Mouse (Mus musculus): ENCODE results near the gene Pex6.
"Not testable (repeated sequence)": the region's sequence is repeated elsewhere in the genome, so short reads cannot be mapped to it uniquely, and the experiment has no call there.

The Pex6 gene

DNA sequence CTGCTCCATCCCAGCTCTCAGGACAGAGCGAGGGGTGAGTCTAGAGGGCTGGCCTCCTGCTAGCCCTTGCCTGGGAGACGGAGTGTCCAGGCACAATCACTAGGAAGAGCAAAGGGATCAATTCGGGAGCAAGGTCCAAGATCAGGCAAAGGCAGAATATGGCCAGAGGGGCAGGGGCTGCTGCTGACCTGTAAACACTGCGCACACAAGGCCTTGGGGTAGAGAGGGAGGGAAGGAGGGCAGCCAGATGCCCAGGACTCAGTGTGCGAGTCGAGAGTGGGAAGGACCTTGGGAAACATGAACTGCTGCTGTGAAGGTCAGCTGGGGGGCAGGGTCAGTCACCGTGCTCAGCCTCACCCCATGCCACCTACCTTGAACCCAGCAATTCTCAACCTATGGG, 24.0 kb downstream of the Pex6 start:
- DNase-seq (ENCODE audit: low spot score in 2 of 2), result no peak

DNA sequence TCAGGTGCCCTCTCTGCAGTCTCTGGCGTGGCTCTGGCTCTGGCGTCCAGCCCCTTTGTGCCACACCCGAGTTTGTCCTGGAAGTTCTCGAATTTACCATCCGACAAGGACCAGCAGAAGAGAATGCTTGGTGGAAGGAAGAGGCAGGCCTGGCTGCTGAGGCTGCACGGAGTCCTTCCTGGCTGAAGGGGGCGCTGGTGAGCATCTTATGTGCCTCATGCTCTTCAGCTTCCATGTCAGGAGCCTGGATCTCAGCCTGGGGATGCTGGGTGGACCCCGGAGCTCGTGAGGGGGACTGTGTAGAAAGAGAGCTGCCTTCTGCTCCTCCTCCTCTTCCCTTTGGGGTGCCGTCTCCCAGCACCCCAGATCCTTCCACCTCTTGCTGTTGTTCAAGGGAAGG, 24.9 kb downstream of the Pex6 start:
- peak; percentile 39 to 82 for DNase-seq (ENCODE audit: low spot score in 2 of 2)

DNA sequence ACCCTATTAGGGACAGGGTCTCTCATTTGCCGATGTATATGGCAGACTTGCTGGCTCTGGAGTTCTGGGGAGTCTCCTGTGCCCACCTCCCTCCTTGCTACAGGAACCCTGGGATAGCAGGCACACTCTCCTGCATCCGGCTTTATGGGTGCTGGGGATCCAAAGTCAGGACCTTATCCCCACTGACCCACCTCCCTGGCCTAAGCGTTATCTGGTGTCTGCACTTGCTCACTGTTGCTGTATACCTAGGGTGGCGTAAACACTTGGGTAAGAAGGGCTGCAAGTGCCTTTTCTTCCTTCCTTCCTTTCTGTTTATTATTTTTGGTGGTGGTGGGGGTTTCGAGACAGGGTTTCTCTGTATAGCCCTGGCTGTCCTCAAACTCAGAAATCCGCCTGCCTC, 30.0 kb downstream of the Pex6 start:
- no peak for DNase-seq (ENCODE audit: low spot score in 2 of 2)

DNA sequence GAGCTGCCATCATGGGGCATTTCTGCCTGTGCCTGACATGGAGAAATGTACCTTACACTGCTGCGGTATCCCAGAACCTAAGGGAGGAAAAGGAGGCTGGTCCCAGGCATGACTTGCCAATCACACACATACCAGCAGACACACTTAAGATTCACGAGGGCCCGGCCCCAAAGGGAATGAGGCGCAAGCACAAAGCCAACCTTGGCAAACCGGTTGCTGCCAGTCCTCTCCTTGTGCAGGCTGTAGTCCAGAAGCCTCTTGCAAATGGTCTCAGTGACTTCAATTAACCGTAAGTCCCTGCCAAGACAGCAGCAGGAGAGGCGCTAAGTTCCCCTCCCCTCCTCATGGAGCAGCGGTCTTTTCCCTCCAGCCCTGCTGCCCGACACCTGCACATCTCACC, 31.7 kb downstream of the Pex6 start:
- no peak for DNase-seq (ENCODE audit: low spot score in 2 of 2)

DNA sequence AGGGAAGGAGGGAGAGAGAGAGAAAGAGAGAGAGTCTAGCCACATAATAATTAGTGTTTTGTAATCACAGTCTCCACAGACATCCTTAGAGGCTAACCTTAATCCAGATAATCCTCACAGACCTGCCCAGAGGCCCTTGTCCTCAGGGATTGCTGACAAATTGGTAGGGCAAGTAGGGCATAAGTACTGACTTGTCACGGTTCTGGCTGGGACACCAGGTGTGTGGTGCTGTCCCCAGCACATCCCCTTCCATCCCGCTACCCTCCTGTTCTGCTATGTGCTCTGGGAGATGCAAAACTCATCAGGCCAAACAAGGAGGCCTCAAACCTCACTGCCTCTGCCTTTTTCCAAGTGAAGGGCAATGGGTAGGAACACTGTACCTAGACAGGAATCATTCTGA, 34.2 kb downstream of the Pex6 start:
- DNase-seq (ENCODE audit: low spot score in 2 of 2), result no peak

DNA sequence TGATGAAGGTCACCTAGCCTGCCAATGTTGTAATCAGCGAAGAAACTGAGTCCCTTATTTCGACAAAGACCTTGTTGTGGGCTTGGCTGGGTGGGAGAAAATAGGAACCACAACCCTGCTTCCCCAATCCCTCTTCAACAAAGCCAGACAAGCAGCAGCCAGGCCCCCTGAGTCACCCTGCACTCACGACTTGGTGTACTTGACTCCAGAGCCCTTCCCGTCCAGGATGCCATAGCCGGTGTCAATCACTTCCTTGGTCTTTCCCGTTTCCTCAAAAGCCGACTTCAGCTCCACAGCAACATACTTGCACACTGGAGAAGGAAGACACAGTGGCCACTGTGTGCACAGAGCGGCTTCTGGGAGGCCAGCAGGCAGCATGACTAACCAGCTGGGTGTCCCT, 36.0 kb downstream of the Pex6 start:
- no peak for DNase-seq (ENCODE audit: low spot score in 2 of 2)

DNA sequence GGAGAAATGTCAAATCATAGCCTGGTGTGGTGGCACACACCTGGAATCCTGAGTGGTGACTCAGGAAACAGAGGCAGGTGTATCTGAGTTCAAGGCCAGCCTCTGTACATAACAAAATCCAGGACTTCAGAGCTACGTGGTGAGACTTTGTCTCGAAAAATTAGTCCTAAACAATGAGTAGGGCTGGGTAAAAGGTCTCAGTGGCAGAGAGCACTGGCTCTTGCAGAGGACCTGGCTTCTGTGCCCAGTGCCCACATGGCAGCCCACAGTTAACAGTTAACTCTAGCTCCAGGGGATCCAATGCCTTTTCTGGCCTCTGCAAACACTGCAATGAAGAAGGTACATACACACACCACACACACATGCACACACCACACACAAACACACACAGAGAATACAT, 36.5 kb downstream of the Pex6 start:
- no peak for DNase-seq (ENCODE audit: low spot score in 2 of 2)

DNA sequence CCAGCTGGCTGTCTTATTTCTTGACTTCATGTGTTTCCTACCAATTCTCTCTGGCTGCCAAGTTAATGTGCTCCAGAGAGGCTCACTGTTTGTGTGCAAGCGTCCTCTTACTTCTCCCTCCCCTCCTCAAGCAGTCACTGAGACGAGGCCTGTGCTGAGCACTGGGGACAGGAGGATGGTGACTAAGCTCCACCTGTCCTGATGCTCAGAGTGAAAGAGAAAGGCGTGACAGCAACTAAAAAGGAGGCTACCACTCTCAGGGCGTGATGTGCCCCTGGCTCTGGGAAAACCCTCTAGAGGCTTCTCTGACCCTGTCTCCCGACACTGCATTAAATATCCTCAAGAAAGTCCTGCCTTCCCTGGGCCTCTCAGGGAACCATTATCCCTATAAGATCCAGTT, 38.0 kb downstream of the Pex6 start:
- DNase-seq (ENCODE audit: low spot score in 2 of 2), result no peak

DNA sequence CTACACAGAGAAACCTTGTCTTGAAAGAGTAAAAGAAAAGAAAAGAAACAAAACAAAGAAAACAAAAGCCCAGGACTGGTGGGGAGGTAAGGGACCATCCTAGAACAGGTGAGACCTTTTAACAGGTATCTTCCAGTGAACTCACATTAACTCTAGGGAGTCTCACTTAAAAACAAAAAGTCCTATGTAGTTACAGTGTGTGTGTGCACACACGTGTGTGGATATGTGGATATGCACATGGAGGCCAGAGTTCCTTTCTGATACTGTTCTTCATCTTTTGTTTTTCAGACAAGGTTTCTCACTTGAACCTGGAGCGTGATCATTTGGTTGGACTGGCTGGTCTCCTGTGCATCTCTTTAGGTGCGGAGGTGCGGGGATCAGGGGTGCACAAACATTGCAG, 39.3 kb downstream of the Pex6 start:
- DNase-seq (ENCODE audit: low spot score in 2 of 2), result no peak

DNA sequence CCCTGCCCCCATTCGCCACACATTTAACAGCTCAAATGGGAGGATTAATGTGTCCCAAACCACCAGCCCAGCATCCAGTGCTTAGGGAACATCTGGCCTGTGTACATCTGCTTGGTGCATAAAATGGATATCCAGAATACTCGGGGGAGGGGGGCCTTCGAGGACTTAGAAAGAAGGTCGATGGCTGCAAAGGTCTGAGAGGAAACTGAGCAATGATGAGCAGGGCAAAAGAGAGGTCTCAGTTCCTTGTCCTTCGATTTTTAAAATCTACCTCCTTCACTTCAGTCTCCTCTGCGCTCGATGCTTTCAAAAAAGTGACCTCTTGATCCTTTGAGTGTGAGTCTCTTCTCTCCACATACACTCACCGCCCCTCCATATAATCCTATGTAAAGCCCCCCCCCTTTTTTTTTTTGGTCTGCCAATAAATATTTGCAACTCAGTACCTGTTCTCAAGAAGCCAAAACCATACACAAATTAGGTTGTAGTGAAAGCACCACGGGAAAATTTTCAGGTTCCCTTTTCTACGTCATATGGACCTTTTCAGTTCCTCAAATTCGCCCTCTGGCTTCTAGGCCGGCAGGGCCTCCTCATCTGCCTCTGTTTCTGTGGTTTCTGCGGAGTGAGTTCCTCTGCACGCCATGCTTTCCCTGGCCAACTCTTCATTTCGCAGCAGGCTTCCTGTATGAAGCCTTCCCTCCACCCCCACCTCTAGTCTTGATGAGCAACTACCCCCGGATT, 40.0 kb downstream of the Pex6 start:
- peak in 1 of 2 experiments; percentile 67 for DNase-seq (ENCODE audit: low spot score in 2 of 2)

DNA sequence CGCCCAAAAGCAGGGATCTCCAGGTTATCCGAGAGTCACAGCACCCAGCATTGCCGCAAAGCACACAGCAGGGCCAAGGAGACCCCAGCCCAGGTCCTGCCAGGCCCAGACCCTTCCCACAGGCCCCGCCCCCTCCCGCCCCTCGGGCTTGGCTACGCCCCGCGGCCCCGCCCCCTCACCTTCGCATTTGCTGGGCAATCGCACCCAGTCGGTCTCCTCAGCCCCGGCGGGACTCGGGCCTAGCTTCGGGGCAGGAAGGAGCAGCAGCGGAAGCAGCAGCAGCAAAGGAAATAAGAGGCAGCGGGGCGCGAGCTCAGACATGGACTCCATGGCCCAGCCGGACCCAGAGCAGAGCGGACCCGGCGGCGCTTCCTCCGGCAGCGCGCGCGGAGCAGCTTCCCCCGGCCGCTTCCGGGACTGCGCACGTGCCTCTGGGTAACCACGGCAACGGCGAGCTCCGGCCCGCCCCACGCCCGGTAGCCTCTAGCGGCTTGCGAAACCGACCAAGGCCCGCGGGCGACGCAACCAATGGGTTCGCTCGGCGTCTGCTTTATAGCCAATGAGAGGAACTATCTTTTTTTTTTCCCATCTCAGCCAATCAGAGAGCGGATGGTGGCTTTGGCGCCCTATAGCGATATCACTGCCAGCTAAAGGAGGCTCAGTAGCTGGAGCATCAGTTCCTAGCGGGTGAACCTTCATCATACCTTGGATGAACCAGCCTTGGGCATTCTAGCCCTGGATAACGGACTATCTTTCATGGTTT, 40.7 kb downstream of the Pex6 start, which contains the start of gene Cnpy3:
TSS of gene Cnpy3 (minus strand) at position 421 of the 763 bp plus-strand sequence.
- peak; percentile 97 to 98 for DNase-seq (ENCODE audit: low spot score in 2 of 2)

DNA sequence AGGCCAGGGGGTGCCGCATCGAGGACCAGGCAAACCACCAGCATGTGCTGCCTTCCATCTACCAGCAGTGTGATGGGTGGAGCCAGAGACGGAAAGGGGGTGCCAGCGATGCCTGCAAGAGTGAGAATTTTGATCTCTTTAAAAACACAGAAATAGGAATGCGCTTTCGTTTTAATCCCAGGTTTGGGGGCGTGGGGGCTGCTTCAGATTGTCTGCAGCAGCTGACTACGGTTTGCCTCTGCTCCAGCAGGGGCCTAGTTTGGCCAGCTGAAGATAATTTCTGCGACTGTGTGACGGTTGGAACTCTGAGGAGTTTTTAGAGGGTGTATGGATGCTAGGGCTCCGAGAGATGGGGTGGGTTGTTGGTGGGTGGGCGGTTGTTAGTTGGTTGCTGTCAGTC, 47.5 kb downstream of the Pex6 start:
- no peak for DNase-seq (ENCODE audit: low spot score in 2 of 2)

DNA sequence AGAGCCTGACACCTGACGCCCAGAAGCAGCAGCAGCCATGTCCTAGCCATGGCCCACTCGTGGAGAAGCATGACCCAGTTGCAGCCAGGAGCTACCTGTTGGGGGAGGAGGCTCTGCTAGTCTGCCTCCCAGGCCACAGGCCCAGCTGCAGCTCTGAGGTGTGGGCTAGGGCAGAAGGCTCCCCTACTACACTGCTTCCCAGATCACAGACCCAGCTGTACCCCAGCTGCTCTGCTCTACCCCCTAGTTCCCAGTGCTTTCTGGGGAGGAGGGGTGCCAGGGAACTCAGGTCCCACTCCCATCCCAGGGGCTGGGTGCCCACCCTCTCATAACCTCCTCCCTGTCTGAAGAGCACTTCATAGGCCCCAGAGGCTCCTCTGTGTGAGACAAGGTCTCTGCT, 52.3 kb downstream of the Pex6 start, which contains the start of gene Ptcra:
TSS of gene Ptcra (minus strand) at position 169 of the 400 bp plus-strand sequence.
- DNase-seq (ENCODE audit: low spot score in 2 of 2), result no peak

DNA sequence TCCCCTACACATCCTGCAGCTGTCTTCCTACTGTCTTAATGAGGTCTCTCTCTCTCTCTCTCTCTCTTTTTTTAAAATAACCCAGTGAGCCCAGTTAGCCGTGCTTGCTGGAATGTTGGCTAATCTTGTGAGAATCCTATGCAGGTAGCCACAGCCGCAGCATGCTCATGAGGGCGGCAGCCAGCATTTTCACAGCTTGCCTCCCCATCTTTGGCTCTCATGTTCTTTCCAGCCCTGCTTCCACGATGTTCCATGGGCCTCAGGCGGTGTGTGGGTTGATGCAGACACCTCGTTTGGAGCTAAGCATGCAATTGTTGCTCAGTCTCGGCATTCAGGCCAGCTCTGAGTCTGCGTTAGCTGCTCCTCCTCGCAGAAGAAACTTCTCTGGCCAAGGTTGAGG, 53.7 kb downstream of the Pex6 start:
- not testable (repeated sequence) for DNase-seq (ENCODE audit: low spot score in 2 of 2)

DNA sequence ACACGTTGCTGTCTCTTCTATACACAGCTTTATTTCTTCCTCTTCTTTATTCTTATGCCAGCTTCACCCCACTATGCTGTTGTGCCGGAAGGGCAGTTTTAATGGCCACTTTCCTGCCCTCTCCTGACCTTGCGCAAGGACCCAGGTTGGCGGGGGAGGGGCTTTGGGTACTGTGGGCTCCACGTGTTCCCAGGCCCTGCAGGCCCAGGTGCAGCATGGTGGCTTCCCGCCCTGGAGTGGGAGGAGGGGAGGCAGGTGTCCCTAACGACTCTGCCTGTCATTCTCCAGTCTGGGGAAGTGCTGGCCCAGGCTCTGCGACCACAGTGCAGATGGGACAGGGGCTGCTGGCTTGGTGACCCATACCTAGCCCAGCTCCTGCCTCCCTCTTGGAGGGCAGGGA, 56.6 kb downstream of the Pex6 start:
- no peak for DNase-seq (ENCODE audit: low spot score in 2 of 2)

DNA sequence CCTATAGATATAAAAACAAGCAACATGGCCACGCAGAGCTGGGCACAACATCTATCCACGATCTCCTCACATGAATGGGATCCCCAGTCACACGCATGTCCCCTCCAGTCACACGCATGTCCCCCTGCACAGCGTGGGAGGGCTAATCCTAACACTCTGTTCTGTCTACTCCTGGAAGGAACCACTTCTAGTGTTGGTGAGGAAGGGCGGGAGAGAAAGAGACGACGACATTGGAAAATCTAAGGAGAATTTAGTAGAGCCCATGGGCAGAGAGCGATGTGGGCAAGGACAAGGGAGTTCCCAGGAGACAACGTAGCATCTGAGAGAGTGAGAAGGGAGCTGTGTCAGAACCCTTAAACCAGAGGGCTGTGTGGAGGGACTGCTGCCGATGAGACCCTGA, 59.3 kb downstream of the Pex6 start:
- no peak for DNase-seq (ENCODE audit: low spot score in 2 of 2)

DNA sequence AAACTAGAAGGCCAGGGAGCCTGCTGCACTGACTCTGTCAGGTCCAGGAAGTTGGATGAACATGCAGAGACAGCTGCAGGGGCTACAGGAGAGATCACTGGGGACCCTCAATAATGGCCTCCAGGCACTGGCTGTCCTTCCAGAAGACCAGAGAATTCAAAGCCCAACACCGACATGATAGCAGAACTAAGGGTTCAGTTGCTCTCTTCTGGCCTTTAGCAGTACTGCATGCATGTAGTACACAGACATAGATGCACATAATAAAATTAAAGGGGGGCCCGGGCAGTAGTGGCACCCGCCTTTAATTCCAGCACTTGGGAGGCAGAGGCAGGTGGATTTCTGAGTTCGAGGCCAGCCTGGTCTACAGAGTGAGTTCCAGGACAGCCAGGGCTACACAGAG, 59.8 kb downstream of the Pex6 start:
- DNase-seq (ENCODE audit: low spot score in 2 of 2), result no peak

DNA sequence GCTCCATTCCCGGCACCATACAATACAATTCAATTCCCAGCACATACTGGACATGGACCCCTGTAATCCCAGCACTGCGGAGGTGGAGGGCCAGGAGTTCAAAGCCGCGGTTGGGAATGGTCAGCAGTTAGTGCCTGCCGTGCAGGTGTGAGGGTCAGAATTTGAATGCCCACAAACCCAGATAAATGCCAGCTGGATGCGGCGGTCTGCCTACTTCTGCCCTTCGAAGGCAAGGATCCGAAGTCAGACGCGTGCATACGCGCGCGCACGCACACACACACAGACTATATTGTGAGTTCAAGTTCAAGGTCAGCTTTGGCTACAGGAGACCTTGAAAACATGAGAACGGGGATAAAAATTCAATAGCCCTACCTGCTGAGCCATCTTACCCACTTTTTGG, 60.4 kb downstream of the Pex6 start:
- peak in 1 of 2 experiments; percentile 64 for DNase-seq (ENCODE audit: low spot score in 2 of 2)

DNA sequence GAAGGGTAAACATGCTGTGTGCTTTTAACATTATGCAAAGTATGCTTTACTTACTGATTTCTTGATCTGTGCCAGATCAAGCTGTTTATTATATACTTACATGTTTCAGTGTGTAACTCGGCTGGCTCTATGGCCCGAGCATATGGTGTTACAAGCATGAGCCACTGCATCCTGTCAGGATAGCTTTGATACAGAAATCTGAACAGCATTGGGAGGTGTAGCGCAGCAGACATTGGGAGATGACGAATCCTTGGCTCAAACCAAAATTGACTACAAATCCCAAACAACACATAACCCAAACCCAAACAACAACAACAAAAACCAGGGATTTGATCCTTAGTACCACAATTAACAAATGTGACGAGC, 60.8 kb downstream of the Pex6 start:
- no peak for DNase-seq (ENCODE audit: low spot score in 2 of 2)

DNA sequence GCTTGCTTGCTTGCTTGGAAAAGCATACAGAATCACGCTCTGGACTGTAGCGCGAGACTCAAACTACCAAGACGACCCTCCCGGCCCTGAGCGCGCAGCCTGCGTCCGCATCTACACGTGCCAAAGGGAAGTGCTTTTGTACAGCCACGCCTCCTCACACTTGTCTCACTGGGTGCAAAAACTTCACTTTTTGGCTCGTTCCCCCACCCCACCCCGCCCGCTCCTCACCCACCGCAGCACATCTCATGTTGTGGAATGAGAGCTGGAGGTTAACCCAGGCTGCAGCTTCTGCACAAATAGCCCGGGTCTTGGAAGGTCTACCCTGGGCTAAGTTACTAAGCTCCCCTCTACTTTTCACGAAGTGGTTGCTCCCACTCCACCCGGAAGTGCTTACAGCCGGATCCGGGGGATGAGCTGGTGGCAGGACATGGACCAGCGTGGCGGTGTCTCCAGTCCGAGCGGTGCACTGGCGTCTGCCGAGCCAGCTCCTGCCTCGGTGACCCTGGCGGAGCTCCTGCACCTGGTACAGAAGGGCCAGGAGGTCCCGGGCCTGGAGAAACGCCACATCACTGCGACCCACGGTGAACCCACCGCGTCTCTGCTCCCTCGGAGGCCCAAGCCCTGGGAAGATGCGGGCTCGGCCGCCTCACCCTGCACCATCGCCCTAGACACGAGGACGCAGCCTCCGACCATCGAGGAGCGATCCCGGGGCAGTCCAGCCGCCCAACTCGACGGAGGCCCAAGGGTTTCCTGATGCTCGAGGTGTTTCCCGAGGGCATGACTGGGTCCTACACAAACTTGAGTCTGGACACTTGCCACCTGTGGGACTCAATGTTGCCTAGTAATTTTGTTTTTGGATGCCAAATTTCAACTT, 61.4 kb downstream of the Pex6 start, which contains the start of gene 2310039H08Rik:
TSS of gene 2310039H08Rik (plus strand) at position 232 of the 874 bp plus-strand sequence.
- peak; percentile 78 to 88 for DNase-seq (ENCODE audit: low spot score in 2 of 2)

DNA sequence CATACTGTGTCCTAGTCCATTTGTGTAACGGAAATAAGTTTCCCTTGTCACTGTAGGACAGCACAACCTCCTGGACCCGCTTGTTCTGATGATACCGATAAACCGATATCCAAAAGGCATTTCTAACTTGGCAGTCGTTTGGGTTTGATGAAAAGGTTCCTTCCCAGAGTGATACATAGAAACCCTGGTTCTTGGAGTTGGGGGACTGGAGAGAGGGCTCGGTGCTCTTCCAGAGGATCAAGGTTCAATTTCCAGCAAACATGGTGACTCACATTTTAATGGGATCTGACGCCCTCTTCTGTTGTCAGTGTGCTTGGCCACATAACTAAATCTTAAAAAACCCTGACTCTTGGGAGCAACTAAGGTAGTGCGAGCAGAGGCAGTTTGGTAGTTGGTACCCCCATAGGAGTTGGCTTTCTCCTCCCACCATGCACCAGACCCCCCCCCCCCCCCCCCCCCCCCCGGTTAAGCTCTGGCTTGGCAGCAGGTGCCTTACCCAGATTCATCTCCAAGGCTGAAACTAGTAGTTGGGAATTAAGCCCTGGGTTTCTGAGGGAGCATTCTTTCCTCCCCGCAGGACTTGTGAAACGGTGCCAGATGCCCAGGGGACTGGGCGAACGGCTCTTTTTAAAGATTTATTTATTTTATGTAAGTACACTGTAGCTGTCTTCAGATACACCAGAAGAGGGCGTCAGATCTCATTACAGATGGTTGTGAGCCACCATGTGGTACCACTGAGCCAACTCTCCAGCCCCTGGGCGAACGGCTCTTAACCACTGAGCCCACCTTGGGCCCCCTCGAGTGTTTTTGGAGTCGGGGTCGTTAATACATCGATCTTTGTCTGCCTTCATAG, 62.2 kb downstream of the Pex6 start:
- no peak for DNase-seq (ENCODE audit: low spot score in 2 of 2)

Measured in spleen, postnatal 4 days (tissue).